Mouse (Mus musculus) brain, embryonic 14.5 days (tissue): ENCODE data around the gene Hectd4.

Experiments
- CTCF ChIP-seq: fragments of 200-500 bp; IDR thresholded peaks from 2 replicates; pipeline ENCODE4 v1.5.1; 2012; ENCODE audit warnings: inconsistent platforms, mild to moderate bottlenecking, moderate library complexity, borderline replicate concordance; ENCODE audit not compliant: insufficient read depth, insufficient read length; ENCODE audit errors: extremely low read depth
- POLR2A ChIP-seq: fragments of 200-500 bp; IDR thresholded peaks from 2 replicates; pipeline ENCODE4 v1.6.1; 2012; ENCODE audit warnings: mild to moderate bottlenecking, inconsistent platforms, borderline replicate concordance; ENCODE audit not compliant: poor library complexity, insufficient read depth, insufficient read length, severe bottlenecking; ENCODE audit errors: extremely low read depth

- TF ChIP-seq CTCF (no peak), POLR2A (no peak)
These were observed 22.2 kb downstream of the Hectd4 start for GRCm38 (mm10) chr5:121242261-121242660.
